ENCODE assay signal across 8 mouse cellular contexts in genomic region chr9:44734524-44735494, GRCm38 (mm10). TPM values are rescaled to one million over a fixed set of nuclear protein-coding genes. Genes with fewer than 3 reads are reported as not detected.
A peak's percentile ranks its signal among the peaks of the same experiment; 100 is the strongest.
DNase-seq lines count a peak whose midpoint lies in the region; ATAC-seq and TF ChIP-seq lines count a peak whose summit lies in the region.

Gene Phldb1, minus strand, starts transcription at chr9:44735198.

- DNase-seq in cerebellum, adult 8-10 months, result no peak
- DNase-seq in cerebellum, postnatal 25 days, result peak; percentile 43 to 74
- DNase-seq in gastrocnemius, postnatal 36 days, result peak; percentile 63 to 83
- peak in 1 of 2 experiments; percentile 55 for DNase-seq in left cerebral cortex, postnatal 25 days (ENCODE audit: low spot score in 2 of 2)

- H3K4me3 ChIP-seq in small intestine, adult 2 months (ENCODE audit: low read depth, low read length), result peak within 1 kb of the TSS; percentile 68

- peak within 1 kb of the TSS; percentile 76 for H3K27ac ChIP-seq in small intestine, adult 2 months (ENCODE audit: insufficient read depth, low read depth, low read length)

- intact Hi-C loops in gastrocnemius, postnatal 36 days (cut with DNase I), result loop anchor here (1.0 kb wide), 1 partner anchor 77 kb away; no protein-coding TSS in a partner anchor
- intact Hi-C loops in left cerebral cortex, postnatal 25 days (cut with DNase I), result loop anchor here (2.0 kb wide), 1 partner anchor 80 kb away; no protein-coding TSS in a partner anchor

- no peaks in the 10 kb centered on the region for H3K36me3 ChIP-seq in small intestine, adult 2 months (ENCODE audit: control insufficient read depth, insufficient read depth, low read length)

- TF ChIP-seq CTCF in small intestine, adult 2 months (IDR thresholded peaks at IDR 0.05; ENCODE audit: extremely low read depth, insufficient read length, insufficient replicate concordance, low read depth, low read length), result 0 out of 2 replicates have a peak, but pooled peaks have one; percentile 9

- 3% methylated on average over 47 of the region's 47 CpGs for WGBS in small intestine, adult 2 months

- peaks cover 35% of the 10 kb centered on the region for H3K27me3 ChIP-seq in small intestine, adult 2 months (ENCODE audit: control insufficient read depth, insufficient read depth, low read length)

- peaks cover 9% of the 10 kb centered on the region for H3K4me1 ChIP-seq in small intestine, adult 2 months (ENCODE audit: control insufficient read depth, insufficient read depth, insufficient read length, low read length)

- peak; percentile 34; the same call in 1 of the 2 replicates for ATAC-seq in cerebellum, adult (ENCODE audit: insufficient number of reproducible peaks, low FRiP score, low TSS enrichment)
- peak; percentile 72 for ATAC-seq in inflammation-experienced regulatory T-cells, adult 6 months
- ATAC-seq in megakaryocyte progenitor cell, adult 5-6 weeks (replicated peaks; ENCODE audit: poor library complexity), result peak; percentile 35

- TF ChIP-seq POLR2A in small intestine, adult 2 months (IDR thresholded peaks at IDR 0.05; ENCODE audit: low read depth, low read length), result no peak; the same call in 1 of the 2 replicates

RNA-seq across cellular contexts. Expression of gene Phldb1, which starts in this region (rescaled TPM):
- 10 to 100 TPM; 33.5 to 33.9 TPM for total RNA-seq in gastrocnemius, postnatal 36 days (2021)
- under 1 TPM; 0.41 to 0.92 (median 0.58) TPM for polyA plus RNA-seq in inflammation-experienced regulatory T-cells, adult 6 months (2017; shearing (Covaris generic))
- 10 to 100 TPM; 54.9 to 70.7 TPM for total RNA-seq in left cerebral cortex, postnatal 25 days (2021)
- 0.64 and 1.4 TPM in 2 replicates for total RNA-seq in megakaryocyte progenitor cell, adult 5-6 weeks (2015)
- 2.7 and 5.7 TPM in 2 replicates for total RNA-seq in megakaryocyte progenitor cell, adult 5-6 weeks (2017)
- polyA plus RNA-seq in small intestine, adult 2 months (2012; rRNA removed), result 29.8 and 34.1 TPM in 2 replicates

Comparison
In these comparisons a context has a peak if more than half of its experiments do, and no peak if none do; other contexts are left out.
1. RNA of gene Phldb1 (total RNA-seq): 54.9 to 70.7 TPM in left cerebral cortex, postnatal 25 days and 33.5 to 33.9 TPM in gastrocnemius, postnatal 36 days; 0.64 to 5.7 TPM in megakaryocyte progenitor cell, adult 5-6 weeks; every median in the first group is over 4 times any median in the second.
2. RNA of gene Phldb1 (polyA plus RNA-seq): 29.8 to 34.1 TPM in small intestine, adult 2 months; 0.41 to 0.92 TPM in inflammation-experienced regulatory T-cells, adult 6 months; every median in the first group is over 10 times any median in the second.
3. Peak in ATAC-seq in inflammation-experienced regulatory T-cells, adult 6 months; RNA of the gene not detected or under 1 TPM.
4. Peak in every context shown above with its lines, with median percentiles within 50 percentile points of each other: ATAC-seq.